Mouse (Mus musculus): ENCODE results near the gene Tbc1d15. TPM values are rescaled to one million over a fixed set of nuclear protein-coding genes. Genes with fewer than 3 reads are reported as not detected.

Gene Tbc1d15
- polyA plus RNA-seq, 1 experiment from 2014 or later = 52.5 TPM

DNA sequence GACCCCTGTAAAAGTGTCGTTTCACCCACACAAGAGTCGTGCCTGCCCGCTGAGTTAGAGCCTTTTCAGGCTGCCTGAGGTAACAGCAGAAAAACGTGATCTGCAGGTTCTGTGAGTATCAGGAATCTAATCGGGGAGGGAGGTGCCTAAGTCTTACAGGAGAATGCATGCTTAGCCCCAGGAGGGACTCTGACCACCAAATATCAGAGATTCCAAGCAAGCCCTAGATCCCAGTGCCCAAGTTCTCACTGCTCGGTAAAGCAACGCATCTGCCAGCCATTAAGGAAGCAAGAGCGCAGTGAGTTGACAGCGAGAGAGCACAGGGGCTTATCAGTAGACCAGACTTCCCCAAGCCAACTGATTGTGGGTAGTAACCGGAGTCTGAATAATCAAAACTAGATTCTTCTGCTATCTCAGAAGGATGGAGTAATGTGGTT lies 1.1 kb upstream of the Tbc1d15 start:
- DNase-seq (ENCODE audit: low spot score, missing footprints) = peak; percentile 92
- ATAC-seq (ENCODE audit: low FRiP score) = no peak
- no peaks in the 10 kb centered on the region for H3K9me3 ChIP-seq (ENCODE audit: control insufficient read depth, low read length)
- no peak overlapping the region for H3K27ac ChIP-seq (ENCODE audit: low read depth, low read length)
- no peaks in the 10 kb centered on the region for H3K27me3 ChIP-seq (ENCODE audit: control insufficient read depth, insufficient read depth, low read length)
- no peaks in the 10 kb centered on the region for H3K36me3 ChIP-seq (ENCODE audit: control insufficient read depth, insufficient read depth, low read length)
- H3K4me2 ChIP-seq = peak overlapping the region; percentile 51
- peak overlapping the region; percentile 57 for H3K9ac ChIP-seq (ENCODE audit: low read length)
- peaks cover 11% of the 10 kb centered on the region for H3K4me1 ChIP-seq (ENCODE audit: control insufficient read depth, insufficient read depth, low read length)
- peak overlapping the region; percentile 66 for H3K4me3 ChIP-seq (ENCODE audit: low read depth, low read length)
- WGBS = 14% methylated on average over 10 of the region's 10 CpGs

GRCm38 (mm10) chr10:115250235-115251087 lies 806 bp downstream of the Tbc1d15 start:
- Histone ChIP-seq H3K27me3 (ENCODE audit: control insufficient read depth, insufficient read depth, low read length) (no peaks in the 10 kb centered on the region), H3K36me3 (ENCODE audit: control insufficient read depth, insufficient read depth, low read length) (no peaks in the 10 kb centered on the region), H3K9me3 (ENCODE audit: control insufficient read depth, low read length) (no peaks in the 10 kb centered on the region), H3K4me2 (peak overlapping the region; percentile 53), H3K4me3 (ENCODE audit: low read depth, low read length) (peak overlapping the region; percentile 66), H3K27ac (ENCODE audit: low read depth, low read length) (no peak overlapping the region), H3K4me1 (ENCODE audit: control insufficient read depth, insufficient read depth, low read length) (peaks cover 11% of the 10 kb centered on the region), H3K9ac (ENCODE audit: low read length) (peak overlapping the region; percentile 78)
- 34% methylated on average over 33 of the region's 38 CpGs for WGBS
- no peak for ATAC-seq (ENCODE audit: low FRiP score)
- no peak for DNase-seq (ENCODE audit: low spot score, missing footprints)

DNA sequence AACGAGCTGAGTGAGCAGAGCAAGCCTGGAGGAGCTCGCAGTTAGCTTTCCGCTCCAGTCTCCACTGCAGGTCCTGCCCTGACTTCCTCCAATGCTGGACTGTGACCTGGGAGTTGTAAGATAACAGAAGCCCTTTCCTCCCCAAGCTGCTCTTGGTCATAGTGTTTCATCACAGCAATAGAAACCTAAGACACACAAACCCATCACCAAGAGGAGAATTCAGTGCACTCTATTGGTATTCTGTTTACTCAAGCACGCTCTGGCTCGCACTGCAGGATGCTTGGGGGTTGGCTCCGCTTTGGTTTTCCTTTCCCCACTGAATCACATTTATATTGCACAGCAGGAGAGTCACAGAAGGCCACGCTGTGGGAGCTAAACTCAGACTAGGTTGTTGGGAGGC lies 3.2 kb downstream of the Tbc1d15 start:
- H3K36me3 ChIP-seq (ENCODE audit: control insufficient read depth, insufficient read depth, low read length) = no peaks in the 10 kb centered on the region
- peaks cover 11% of the 10 kb centered on the region for H3K4me1 ChIP-seq (ENCODE audit: control insufficient read depth, insufficient read depth, low read length)
- H3K9ac ChIP-seq (ENCODE audit: low read length) = no peak overlapping the region
- no peaks in the 10 kb centered on the region for H3K9me3 ChIP-seq (ENCODE audit: control insufficient read depth, low read length)
- H3K27me3 ChIP-seq (ENCODE audit: control insufficient read depth, insufficient read depth, low read length) = no peaks in the 10 kb centered on the region
- WGBS = 40% methylated on average over 7 of the region's 7 CpGs
- ATAC-seq (ENCODE audit: low FRiP score) (no peak), DNase-seq (ENCODE audit: low spot score, missing footprints) (no peak)
- H3K27ac ChIP-seq (ENCODE audit: low read depth, low read length) = no peak overlapping the region
- H3K4me2 ChIP-seq = no peak overlapping the region
- no peak overlapping the region for H3K4me3 ChIP-seq (ENCODE audit: low read depth, low read length)

GRCm38 (mm10) chr10:115245488-115245887 lies 5.8 kb downstream of the Tbc1d15 start:
- Histone ChIP-seq H3K4me1 (ENCODE audit: control insufficient read depth, insufficient read depth, low read length) (peaks cover 4% of the 10 kb centered on the region), H3K4me2 (no peak overlapping the region), H3K27me3 (ENCODE audit: control insufficient read depth, insufficient read depth, low read length) (no peaks in the 10 kb centered on the region), H3K4me3 (ENCODE audit: low read depth, low read length) (no peak overlapping the region), H3K9me3 (ENCODE audit: control insufficient read depth, low read length) (no peaks in the 10 kb centered on the region), H3K9ac (ENCODE audit: low read length) (no peak overlapping the region), H3K36me3 (ENCODE audit: control insufficient read depth, insufficient read depth, low read length) (no peaks in the 10 kb centered on the region), H3K27ac (ENCODE audit: low read depth, low read length) (no peak overlapping the region)
- no peak for DNase-seq (ENCODE audit: low spot score, missing footprints)
- 89% methylated on average over 2 of the region's 2 CpGs for WGBS
- no peak; the same call in 1 of the 2 replicates for ATAC-seq (ENCODE audit: low FRiP score)

GRCm38 (mm10) chr10:115241082-115241595 lies 10.1 kb downstream of the Tbc1d15 start:
- 81% methylated on average over 8 of the region's 8 CpGs for WGBS
- H3K36me3 ChIP-seq (ENCODE audit: control insufficient read depth, insufficient read depth, low read length) = peaks cover 3% of the 10 kb centered on the region; the same call in 1 of the 2 replicates
- no peaks in the 10 kb centered on the region for H3K9me3 ChIP-seq (ENCODE audit: control insufficient read depth, low read length)

GRCm38 (mm10) chr10:115237931-115238330 lies 13.3 kb downstream of the Tbc1d15 start:
- 94% methylated on average over 4 of the region's 4 CpGs for WGBS
- H3K4me1 ChIP-seq (ENCODE audit: control insufficient read depth, insufficient read depth, low read length) = no peaks in the 10 kb centered on the region

More at GRCm38 (mm10) chr10:115241082-115241595, 10.1 kb downstream of the Tbc1d15 start:
- Histone ChIP-seq H3K4me1 (ENCODE audit: control insufficient read depth, insufficient read depth, low read length) (no peaks in the 10 kb centered on the region), H3K4me2 (no peak overlapping the region), H3K27ac (ENCODE audit: low read depth, low read length) (no peak overlapping the region), H3K27me3 (ENCODE audit: control insufficient read depth, insufficient read depth, low read length) (no peaks in the 10 kb centered on the region), H3K9ac (ENCODE audit: low read length) (no peak overlapping the region), H3K4me3 (ENCODE audit: low read depth, low read length) (no peak overlapping the region)
- DNase-seq (ENCODE audit: low spot score, missing footprints) = no peak
- ATAC-seq (ENCODE audit: low FRiP score) = no peak

GRCm38 (mm10) chr10:115236733-115237132 lies 14.5 kb downstream of the Tbc1d15 start:
- H3K27me3 ChIP-seq (ENCODE audit: control insufficient read depth, insufficient read depth, low read length) = no peaks in the 10 kb centered on the region
- no peak for ATAC-seq (ENCODE audit: low FRiP score)
- DNase-seq (ENCODE audit: low spot score, missing footprints) = no peak
- no peaks in the 10 kb centered on the region for H3K4me1 ChIP-seq (ENCODE audit: control insufficient read depth, insufficient read depth, low read length)
- WGBS = 89% methylated on average over 4 of the region's 4 CpGs
- no peak overlapping the region for H3K9ac ChIP-seq (ENCODE audit: low read length)
- H3K36me3 ChIP-seq (ENCODE audit: control insufficient read depth, insufficient read depth, low read length) = peaks cover 3% of the 10 kb centered on the region; the same call in 1 of the 2 replicates
- no peak overlapping the region for H3K27ac ChIP-seq (ENCODE audit: low read depth, low read length)
- no peak overlapping the region for H3K4me3 ChIP-seq (ENCODE audit: low read depth, low read length)
- H3K9me3 ChIP-seq (ENCODE audit: control insufficient read depth, low read length) = no peaks in the 10 kb centered on the region
- no peak overlapping the region for H3K4me2 ChIP-seq

More at GRCm38 (mm10) chr10:115237931-115238330, 13.3 kb downstream of the Tbc1d15 start:
- Histone ChIP-seq H3K36me3 (ENCODE audit: control insufficient read depth, insufficient read depth, low read length) (peaks cover 3% of the 10 kb centered on the region; the same call in 1 of the 2 replicates), H3K9me3 (ENCODE audit: control insufficient read depth, low read length) (no peaks in the 10 kb centered on the region), H3K4me3 (ENCODE audit: low read depth, low read length) (no peak overlapping the region), H3K9ac (ENCODE audit: low read length) (no peak overlapping the region), H3K27ac (ENCODE audit: low read depth, low read length) (no peak overlapping the region), H3K27me3 (ENCODE audit: control insufficient read depth, insufficient read depth, low read length) (no peaks in the 10 kb centered on the region), H3K4me2 (no peak overlapping the region)
- no peak for ATAC-seq (ENCODE audit: low FRiP score)
- no peak for DNase-seq (ENCODE audit: low spot score, missing footprints)

DNA sequence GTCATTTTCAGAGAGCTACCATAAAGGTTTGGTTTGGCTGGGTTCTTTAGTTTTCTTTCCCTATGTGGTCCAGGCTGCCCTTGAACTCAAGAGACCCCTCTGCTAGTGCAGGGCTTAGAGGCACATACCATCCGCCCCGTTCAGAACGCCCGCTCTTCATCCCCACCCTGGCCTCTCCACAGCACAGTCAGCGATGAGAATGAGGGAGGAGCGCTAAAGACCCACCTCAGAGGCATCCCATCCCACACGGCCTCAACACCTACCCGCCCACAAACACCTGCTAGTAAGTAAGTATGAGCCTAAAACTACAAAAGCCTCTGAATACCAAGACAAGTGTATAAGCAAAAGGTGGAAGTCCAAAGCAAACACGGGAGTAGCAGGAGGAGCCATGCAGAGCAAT lies 15.8 kb downstream of the Tbc1d15 start:
- no peak for ATAC-seq (ENCODE audit: low FRiP score)
- H3K9ac ChIP-seq (ENCODE audit: low read length) = no peak overlapping the region
- H3K4me3 ChIP-seq (ENCODE audit: low read depth, low read length) = no peak overlapping the region
- no peak for DNase-seq (ENCODE audit: low spot score, missing footprints)
- no peaks in the 10 kb centered on the region for H3K9me3 ChIP-seq (ENCODE audit: control insufficient read depth, low read length)
- H3K4me1 ChIP-seq (ENCODE audit: control insufficient read depth, insufficient read depth, low read length) = no peaks in the 10 kb centered on the region
- H3K27me3 ChIP-seq (ENCODE audit: control insufficient read depth, insufficient read depth, low read length) = no peaks in the 10 kb centered on the region
- H3K4me2 ChIP-seq = no peak overlapping the region
- H3K36me3 ChIP-seq (ENCODE audit: control insufficient read depth, insufficient read depth, low read length) = peaks cover 3% of the 10 kb centered on the region; the same call in 1 of the 2 replicates
- WGBS = 88% methylated on average over 9 of the region's 9 CpGs
- no peak overlapping the region for H3K27ac ChIP-seq (ENCODE audit: low read depth, low read length)

DNA sequence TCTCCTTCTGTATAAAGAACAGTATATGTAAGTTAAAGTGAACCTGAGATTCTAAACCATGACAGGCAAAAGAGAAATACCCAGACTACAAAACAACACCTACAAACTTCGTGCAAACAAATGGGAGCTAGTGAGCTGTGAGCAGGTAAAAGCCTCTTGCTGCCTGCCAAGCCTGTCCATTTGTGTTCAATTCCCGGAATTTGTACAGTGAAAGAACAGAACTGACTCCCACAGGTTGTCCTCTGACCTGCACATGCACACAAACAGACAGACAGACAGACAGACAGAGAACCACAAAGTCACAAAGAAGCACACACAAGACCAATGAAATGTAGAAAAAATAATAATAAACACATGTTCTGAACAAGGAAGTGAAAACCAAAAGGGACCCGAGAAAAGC lies 17.5 kb downstream of the Tbc1d15 start:
- WGBS = 87% methylated on average over 3 of the region's 3 CpGs
- H3K9ac ChIP-seq (ENCODE audit: low read length) = no peak overlapping the region
- no peak for ATAC-seq (ENCODE audit: low FRiP score)
- H3K9me3 ChIP-seq (ENCODE audit: control insufficient read depth, low read length) = no peaks in the 10 kb centered on the region
- no peaks in the 10 kb centered on the region for H3K27me3 ChIP-seq (ENCODE audit: control insufficient read depth, insufficient read depth, low read length)
- H3K4me2 ChIP-seq = no peak overlapping the region
- H3K27ac ChIP-seq (ENCODE audit: low read depth, low read length) = no peak overlapping the region
- H3K36me3 ChIP-seq (ENCODE audit: control insufficient read depth, insufficient read depth, low read length) = no peaks in the 10 kb centered on the region
- no peak for DNase-seq (ENCODE audit: low spot score, missing footprints)
- no peak overlapping the region for H3K4me3 ChIP-seq (ENCODE audit: low read depth, low read length)
- no peaks in the 10 kb centered on the region for H3K4me1 ChIP-seq (ENCODE audit: control insufficient read depth, insufficient read depth, low read length)

All from midbrain, embryonic 11.5 days (tissue).